Mouse (Mus musculus) granulocyte monocyte progenitor cell, adult 5-6 weeks (primary cell): ENCODE measurements at regions not wholly inside any gene's neighbourhood (a gene's known extent, or its start where the extent isn't known, plus 50 kb on each side); places are given as distances from the start of the nearest gene placed in this dataset.

Experiments
- ATAC-seq: replicated peaks from 2 replicates; pipeline ENCODE4 v1.8.0; 2016; ENCODE audit warnings: mild to moderate bottlenecking, moderate TSS enrichment, inconsistent platforms; ENCODE audit not compliant: poor library complexity, severe bottlenecking

DNA sequence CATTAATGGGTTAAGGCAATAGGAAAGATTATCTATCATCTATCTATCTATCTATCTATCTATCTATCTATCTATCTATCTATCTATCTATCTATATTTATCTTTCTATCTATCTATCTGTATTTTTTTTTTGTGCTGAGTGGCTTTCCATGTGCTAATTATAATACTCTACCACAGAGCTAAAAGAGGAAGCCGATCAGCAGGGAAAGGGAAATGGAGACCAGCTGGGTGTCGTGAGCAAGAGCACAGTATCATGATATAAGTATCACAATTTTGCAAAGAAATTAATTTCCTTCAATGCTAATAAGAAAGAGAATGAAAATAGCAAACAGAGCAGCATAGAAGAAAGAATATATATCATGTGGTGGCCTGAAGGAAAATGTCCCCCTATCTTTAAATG, 69.6 kb downstream of the Cldn1 start:
- ATAC-seq = peak; percentile 71; the same call in 1 of the 2 replicates

DNA sequence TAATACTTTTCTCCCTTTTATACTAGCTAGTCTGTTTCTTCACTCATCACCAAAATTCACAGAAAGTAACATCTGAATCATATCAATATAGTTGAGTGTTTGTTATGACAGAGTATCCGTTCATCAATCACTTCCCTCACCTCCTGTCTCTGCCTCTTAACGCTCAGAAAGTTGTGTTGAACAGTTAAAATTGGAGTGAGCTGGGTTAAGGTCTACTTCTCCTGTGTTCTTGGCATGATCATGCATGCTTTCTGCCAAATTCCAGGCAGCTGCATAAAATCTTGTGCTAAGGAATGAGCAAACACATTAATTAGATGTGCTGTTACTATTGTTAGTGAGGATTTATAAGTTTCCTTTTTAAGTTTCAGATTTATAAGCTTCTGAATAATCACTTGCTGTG, 79.9 kb downstream of the Cldn1 start:
- ATAC-seq = no peak

DNA sequence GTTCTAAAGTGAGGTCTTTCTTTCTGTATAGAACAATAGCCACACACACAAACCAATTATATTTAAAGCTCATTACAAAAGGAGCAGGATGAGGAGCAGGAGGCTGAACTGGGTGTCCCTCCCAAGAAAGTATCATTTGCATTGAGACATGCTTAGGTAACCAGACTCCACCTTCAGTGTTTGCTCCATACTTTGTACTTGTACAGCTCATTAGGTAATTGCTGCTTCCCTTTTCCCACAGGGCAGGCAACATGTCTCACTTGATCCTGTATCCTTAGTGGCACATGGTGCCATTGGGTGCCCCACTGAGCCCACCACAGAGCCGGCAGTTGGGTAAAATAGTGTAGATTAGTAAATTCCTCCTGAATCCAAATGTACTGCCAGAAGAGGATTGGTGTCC, 86.0 kb downstream of the Cldn1 start:
- peak; percentile 63 for ATAC-seq

DNA sequence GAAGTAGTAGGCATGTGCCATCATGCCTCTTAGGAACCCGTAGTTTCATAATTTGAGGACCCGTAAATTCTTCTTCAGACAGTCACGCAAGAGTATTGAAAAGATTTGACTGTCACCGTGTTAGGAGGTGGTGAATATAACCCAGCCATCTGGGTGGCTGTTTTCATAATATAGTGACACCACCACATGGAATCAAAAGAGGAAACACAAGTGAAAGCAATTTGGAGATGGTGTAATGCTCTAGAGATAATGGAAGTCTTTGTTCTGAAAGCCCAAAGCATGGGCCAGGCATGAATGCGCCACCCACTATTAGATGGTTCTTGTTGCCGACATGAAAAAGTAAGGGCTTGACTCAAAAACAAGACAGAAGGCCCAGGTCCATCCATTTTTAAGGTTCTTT, 86.9 kb downstream of the Cldn1 start:
- peak; percentile 95 for ATAC-seq

DNA sequence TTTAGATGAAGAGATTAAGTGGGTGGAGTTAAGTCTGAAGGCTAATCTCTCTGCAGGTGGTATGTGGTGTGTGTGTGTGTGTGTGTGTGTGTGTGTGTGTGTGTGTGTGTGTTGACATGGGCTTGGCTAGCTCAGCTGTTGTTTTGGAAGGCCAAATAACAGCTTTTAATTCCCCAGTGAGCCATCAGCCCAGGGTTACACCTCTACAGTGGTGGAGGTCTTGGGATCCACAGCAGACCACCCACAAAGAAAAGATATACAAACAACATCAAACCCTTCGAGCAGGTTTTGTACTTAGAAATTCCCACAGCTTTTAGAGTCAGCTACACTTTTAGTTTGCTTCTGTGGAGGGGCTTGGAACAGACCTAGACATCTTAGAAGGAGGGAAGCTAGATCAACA, 89.2 kb downstream of the Cldn1 start:
- ATAC-seq = no peak

DNA sequence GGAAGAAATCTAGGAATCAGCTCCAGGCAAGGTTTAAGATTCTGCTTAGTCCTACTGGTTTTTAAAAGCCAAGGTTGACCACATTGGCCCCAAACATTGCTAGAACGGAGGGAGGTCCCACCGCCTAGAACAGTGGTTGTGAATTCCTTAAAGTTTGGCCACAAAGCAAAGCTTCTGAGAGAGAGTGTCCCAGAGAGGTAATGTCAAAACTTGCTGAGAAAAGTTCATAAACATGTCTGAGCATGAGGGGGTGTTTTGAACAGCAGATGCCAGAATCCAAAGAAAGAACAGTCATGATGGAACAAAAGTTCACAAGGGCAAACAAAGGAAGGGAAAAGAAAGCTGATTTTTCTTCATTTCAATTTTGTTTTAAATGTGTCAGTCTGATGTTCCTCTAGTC, 90.1 kb downstream of the Cldn1 start:
- no peak for ATAC-seq

DNA sequence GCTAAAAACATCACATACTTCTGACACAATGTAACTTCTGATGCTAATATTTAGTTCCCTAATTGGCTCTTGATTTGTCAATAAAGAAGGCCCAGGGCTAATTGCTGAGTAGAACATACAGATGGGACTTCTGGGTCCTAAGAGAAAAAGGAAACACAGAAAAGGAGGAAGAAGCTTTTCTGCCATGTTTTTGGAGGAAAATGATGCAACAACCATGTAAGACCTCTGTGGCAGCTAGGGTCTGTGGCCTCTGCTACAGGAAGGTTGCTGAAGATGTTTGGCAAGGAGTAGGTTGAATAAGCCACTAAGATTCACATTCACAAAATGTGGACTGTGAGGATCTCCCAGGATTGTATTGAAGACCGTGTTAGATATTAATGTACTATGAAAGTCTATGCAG, 94.9 kb downstream of the Cldn1 start:
- peak; percentile 98 for ATAC-seq

DNA sequence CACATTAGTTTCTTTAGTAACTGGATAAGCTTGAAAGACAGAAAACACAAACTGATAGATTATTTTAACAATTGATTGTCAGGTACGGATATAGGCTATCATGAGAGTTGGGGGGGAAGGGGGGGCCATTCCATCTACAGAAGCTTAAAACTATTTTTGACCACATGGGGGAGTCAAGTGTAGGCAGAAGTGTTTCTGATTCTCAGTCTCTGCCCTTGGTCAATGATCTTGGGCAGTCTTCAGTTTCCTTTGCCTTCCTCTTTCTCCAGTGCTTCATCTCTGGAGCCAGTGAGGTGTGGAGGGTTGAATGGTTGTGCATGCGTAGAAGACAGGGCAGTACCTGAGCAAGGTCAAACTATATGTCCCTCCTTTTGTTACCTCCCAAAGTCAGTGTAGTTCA, 118.8 kb downstream of the Cldn1 start:
- peak; percentile 53 for ATAC-seq

DNA sequence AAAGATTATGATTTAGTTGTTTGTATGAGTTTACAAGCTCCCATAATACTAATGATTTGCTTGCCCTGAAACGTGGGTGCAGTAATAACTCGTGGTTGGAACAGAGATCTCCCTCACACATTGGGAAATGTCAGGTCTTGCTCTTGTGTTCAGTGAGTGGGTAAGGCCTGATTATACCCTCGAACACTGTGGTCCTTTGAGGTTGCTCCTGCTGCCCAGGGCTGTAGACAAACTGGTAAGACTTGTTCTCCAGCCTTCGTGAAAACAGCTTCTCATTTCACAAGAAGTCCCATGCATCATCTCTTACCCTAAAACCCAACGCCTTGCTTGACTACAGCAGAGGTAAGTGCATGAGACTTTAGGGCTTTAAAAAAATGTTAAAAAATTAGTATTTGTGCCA, 119.9 kb downstream of the Cldn1 start:
- ATAC-seq = no peak

DNA sequence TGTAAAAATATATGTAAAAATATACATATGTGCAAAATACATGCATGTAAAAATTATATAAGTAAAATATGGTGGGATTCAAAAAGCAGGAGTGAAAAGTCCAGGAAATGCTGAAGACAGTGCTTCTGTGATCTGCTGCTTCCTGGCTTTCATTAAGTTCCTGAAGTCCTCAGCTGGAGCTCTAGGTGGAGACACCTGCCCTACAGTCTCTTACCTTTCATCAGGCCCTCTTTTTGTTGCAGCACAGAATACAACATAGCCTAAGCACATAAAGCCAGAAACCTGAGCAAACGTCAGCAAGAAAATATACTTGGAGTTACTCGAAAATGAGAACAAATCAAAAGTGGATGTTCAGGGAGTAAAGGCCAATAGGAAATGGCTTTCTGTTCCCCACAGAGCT, 120.6 kb downstream of the Cldn1 start:
- no peak for ATAC-seq

DNA sequence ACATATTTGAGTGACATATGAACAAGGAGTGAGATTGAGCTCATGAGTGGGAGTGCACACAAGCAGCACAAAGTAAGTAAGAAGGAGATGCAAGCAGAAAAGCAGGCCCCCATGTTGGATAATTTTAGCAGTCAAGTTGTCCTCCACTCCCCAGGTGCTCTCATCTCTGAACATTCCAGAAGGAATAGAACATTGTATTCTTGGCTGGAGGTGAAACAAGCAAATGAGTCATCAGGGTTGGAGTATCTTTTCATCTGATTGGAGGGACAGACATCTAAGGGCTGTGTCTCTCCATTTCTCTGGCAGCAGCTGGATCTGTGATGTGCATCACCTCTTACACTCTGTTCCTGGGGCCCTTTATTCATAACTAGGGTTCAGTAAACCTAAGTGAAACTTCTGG, 122.7 kb downstream of the Cldn1 start:
- ATAC-seq = no peak

DNA sequence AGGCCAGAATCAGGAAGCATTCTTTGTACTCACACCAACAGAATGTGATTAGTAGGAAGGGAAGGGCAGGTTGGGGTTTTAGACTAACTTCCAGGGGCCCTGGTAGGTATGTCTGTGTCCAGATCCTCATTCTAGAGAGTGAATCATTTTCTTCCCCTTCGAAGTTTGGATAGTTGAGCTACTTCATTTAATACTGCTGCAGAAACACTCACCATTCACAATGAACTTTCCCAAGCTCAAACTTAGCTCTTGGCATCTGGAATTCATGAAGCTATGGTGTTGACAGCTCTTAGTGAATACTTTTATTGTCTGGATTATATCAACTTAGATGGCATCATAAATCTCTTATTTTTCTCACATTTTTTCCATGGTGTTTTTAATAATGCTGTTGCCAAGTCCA, 123.7 kb downstream of the Cldn1 start:
- peak; percentile 27; the same call in 1 of the 2 replicates for ATAC-seq

DNA sequence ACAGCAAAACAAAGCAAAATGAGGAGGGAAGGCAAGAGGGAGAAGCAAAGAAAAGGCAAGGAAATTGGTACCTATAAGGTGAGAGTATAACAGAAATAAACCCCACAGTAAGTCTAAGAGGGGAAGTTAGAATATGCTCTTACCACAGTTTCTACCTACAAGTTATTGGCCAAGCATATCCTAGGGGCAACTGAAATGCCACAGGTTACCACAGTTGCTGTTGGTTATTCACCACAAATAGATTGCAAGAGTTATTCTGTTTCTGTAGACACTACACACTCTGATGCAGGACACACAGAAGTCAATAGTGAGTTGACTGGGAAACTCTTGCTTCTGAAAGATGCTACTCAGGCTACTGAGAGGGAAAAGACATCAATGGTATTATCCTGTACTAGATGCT, 129.7 kb upstream of the P3h2 start:
- peak; percentile 55; the same call in 1 of the 2 replicates for ATAC-seq

DNA sequence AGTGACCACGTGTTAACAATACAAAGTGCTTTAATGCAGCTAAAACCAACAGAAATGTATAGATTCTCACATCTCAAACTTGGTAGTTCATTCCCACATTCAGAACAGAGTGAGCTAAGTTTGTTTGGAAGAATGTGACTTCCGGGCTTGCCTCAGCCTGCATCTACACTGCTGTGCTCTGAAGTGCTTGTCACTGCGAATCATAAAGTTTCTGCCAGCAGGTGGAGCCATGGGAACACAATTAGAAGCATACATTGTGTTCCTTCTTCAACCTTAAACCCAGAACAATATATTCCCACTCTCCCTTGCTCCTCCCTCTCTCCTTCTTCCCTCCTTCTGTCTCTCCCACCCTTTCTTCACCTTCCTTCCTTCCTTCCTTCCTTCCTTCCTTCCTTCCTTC, 128.5 kb upstream of the P3h2 start:
- peak; percentile 79 for ATAC-seq

DNA sequence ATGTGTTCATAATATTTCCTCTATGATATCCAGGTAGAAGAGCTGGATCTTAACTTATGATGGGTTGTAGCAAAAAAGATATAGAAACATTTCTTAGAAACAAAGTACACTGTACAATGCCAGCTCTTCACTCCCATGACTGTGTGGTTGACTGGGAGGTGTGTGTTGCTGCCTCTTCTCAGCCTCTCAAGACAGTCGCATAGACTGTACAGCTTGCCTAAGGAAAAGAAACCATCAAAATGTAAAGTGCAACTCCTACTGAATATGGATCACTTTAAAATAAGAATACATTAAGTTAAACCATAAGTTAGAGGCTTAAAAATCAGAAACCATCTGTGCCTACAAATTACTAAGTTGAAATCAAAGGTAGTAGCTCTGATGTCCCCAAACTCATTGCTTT, 125.5 kb upstream of the P3h2 start:
- no peak for ATAC-seq

DNA sequence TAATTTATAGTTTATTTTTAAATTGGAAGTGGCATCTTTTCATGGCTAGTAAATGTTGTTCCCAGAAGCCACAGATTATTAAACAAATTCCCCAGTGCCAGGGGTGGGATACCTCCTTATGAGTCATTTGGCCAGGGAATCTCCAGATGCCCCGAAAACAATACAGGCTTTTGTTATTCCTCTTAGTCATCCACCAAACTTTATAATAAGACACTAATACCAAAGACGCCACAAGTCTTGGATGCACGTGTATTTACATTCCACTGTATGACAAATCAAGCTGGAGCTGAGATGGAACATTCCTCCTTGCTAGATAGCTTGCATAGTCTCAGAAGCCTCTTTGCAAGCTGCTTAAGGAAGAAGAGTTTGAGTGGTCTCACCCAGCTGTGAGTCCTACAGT, 105.8 kb upstream of the P3h2 start:
- ATAC-seq = no peak

DNA sequence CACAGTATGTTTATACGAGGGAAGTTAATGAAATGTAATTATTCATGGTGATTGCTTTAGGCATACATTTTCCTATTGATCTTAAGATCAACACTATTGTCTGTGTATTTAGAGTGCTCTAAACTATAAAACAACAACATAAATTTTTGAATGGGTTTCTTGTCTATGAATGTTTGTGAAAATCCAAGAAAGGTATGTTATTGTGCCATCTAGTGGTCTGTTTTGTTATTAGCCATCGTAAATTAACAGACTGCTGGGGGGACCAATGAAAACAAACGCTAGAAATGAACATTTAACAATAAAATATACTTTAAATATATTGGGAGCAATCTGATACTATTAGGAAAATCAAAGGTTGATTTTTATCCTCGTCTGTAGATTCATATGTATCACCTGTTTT, 93.5 kb upstream of the P3h2 start:
- ATAC-seq = no peak

DNA sequence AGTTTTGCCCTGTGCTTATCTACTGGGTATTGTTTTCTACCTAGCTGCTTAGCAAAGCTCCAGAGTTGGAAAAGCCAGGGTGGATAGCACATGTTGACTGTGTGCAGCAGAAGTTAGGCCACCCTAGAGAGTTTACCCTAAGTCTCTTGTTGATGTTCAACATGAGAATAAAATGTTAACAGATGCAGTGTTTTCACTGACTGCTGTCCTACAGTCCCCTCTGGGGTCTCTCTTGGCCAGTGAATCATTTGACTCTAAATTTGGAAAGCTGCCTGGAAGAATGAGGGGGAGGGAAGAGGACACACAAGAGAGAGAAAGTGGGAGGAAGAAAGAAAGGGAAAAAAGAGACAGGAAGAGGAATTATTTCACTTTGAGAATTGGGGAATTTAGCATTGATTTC, 90.8 kb upstream of the P3h2 start:
- no peak for ATAC-seq

DNA sequence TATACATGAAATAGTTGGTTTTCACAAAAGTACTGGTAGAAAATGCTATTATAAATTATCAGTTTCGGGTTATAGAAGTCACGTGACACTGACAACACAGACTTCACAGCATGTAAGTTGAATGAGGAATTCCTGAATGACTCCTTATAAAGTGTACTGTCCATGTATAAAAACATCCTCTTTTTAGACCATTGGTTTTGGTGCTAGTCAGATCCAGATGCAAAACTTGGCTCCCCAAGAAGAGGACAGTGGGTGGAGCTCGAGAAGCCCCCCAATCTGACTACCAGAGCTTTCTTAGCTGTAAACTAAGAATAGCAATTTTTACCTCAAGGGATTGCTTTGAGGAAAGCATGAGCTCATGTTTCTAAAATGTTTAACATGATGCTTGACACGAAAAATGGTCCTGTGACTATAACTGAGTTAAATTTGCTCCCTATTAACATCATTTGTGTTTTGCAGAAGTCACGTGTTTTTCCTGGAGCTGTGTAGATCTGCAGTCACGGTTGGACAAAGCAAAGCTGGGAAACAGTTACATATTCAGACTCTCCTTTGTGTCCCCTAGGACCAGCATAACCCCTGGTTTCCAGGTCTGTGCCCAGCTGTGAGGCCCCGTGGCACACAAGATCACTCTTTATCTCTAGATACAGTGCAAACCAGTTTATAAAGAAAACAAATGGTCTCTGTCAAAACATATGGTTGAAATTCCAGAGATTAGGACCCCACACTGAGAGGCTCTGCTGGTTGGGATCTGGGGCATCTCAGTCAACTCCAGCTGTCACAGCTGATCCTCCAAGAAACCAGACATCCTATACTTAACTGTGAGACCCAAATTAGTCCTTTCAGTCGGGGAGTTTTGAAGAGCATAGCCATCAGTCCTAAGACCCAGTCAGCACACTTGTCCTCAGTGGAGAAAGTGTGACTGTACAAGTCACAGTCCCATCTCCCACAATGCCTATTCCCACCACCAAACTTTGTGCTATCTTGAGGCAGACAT, 80.0 kb upstream of the P3h2 start:
- no peak for ATAC-seq

DNA sequence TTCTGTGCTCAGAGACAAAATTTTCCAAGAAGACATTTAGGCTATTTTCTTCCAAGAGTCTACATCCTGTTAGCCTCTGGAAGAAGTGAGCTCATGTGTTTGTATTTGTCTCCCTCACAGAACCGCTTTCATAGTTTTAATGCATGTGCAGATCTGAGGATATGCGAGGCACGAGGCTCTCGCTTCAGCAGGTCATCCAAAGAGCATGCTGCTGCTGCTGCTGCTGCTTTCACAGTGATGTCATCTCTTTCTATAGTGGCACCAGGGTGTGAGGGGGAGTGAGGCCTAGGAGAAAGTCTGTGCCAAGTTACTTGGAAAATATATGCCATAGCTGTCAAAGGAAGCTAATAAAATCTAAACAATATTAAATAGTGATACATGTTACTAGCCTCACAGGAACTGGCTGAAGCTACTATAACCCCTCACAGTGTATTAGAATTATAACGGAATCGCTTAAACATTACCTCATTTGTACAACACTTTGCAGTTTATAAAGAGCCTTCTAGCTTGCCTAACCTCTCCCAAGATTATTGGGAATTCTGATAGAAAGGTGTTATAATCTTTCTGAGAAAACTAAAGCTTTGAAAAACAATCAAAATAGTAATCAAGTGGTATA, 79.2 kb upstream of the P3h2 start:
- ATAC-seq = no peak

DNA sequence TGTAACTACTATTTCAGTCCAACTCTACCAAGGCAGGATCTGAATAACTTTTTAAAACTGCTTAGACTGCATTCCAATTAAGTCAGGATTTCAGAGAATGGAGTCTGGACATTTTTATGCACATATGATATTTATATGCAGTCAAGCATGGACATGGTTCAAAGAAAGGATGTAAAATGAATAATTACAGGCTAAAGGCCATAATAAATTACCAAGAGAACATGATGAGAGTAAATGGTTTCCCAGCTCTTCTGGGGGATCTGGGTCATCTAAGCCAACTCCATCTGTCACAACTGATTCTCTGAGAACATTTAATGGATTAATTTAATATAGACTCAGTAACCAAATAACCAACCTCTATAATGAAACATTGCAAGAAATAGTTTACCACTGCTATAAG, 77.9 kb upstream of the P3h2 start:
- no peak for ATAC-seq

DNA sequence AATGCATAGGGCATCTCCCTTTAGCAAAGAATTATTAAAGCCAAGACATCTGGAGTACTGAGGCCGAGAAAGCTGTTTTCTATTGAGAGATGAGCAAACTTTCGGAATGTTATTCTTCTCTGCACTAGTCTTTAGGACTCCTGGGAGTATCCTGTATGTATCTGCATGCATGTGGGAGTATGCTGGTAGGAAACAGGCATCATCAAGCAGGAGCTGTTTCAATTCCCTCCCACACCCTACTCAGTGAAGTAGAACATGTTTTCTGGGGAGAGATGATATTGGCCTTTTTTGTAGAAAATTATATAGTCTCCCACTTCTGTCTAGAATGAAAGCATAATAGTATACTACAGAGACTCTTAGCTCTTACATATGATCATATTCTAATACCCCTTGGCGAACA, 76.1 kb upstream of the P3h2 start:
- ATAC-seq = no peak
